ENCODE assay signal across 9 mouse cellular contexts in the genomic region with DNA sequence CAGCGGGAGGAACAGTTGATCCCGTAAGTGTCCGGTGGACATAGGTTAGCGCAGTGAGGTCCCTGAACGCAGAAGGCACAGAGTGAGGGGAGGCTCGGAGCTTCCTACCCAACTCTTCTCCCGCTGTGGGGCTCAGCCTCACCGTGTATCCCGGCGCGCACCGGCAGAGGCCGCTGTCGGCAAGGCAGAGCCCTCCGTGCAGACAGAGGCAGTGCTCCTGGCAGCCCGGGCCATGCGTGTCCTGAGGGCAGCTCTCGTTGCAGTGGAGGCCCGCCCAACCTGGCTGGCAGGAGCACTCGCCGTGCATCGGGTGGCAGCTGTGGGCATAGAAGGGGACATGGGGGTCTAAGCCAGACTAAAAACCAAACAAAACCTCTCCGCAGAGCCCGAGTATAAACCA. TPM values are rescaled to one million over a fixed set of nuclear protein-coding genes. Genes with fewer than 3 reads are reported as not detected.
A peak's percentile ranks its signal among the peaks of the same experiment; 100 is the strongest.
DNase-seq lines count a peak whose midpoint lies in the region; ATAC-seq and TF ChIP-seq lines count a peak whose summit lies in the region.
"Had no signal": no experiment of that assay in that cellular context is flagged by ENCODE, and none has a peak within 500 bp of the region (broad histone marks: within the 10 kb centered on the region; RNA-seq: fewer than 3 reads in every experiment).

No protein-coding gene starts in this region.

- no peaks in the 10 kb centered on the region for H3K27me3 ChIP-seq in embryonic facial prominence, embryonic 11.5 days (ENCODE audit: control insufficient read depth, insufficient read depth, low read length)
- no peaks in the 10 kb centered on the region for H3K27me3 ChIP-seq in heart, adult 2 months (ENCODE audit: control insufficient read depth, insufficient read depth, low read length)
- H3K27me3 ChIP-seq in limb, embryonic 10.5 days (ENCODE audit: low read depth, poor library complexity, severe bottlenecking) = peaks cover 57% of the 10 kb centered on the region
- H3K27me3 ChIP-seq in midbrain, embryonic 12.5 days = peaks cover 55% of the 10 kb centered on the region

- H3K36me3 ChIP-seq in embryonic facial prominence, embryonic 11.5 days (replicated peaks; ENCODE audit: control insufficient read depth, insufficient read depth, low read depth, low read length) = no peaks in the 10 kb centered on the region
- H3K36me3 ChIP-seq in heart, adult 2 months (ENCODE audit: control insufficient read depth, insufficient read depth, low read length) = no peaks in the 10 kb centered on the region
- peaks cover 66% of the 10 kb centered on the region for H3K36me3 ChIP-seq in limb, embryonic 10.5 days
- H3K36me3 ChIP-seq in midbrain, embryonic 12.5 days = no peaks in the 10 kb centered on the region

- no peaks in the 10 kb centered on the region for H3K79me2 ChIP-seq in heart, adult 2 months (replicated peaks; ENCODE audit: control insufficient read depth, insufficient read depth, low read length)

- WGBS in embryonic facial prominence, embryonic 11.5 days = 4% methylated on average over 24 of the region's 24 CpGs
- 16% methylated on average over 24 of the region's 24 CpGs for WGBS in heart, adult 2 months
- 3% methylated on average over 24 of the region's 24 CpGs for WGBS in limb, embryonic 10.5 days
- 4% methylated on average over 24 of the region's 24 CpGs for WGBS in midbrain, embryonic 12.5 days

- no peak overlapping the region for H3K27ac ChIP-seq in embryonic facial prominence, embryonic 11.5 days (replicated peaks; ENCODE audit: low read depth, low read length)
- no peak overlapping the region for H3K27ac ChIP-seq in heart, adult 2 months
- H3K27ac ChIP-seq in limb, embryonic 10.5 days = no peak overlapping the region; the same call in 1 of the 2 replicates
- H3K27ac ChIP-seq in midbrain, embryonic 12.5 days (replicated peaks) = no peak overlapping the region

- no peak for TF ChIP-seq POLR2A in heart, adult 2 months (IDR thresholded peaks at IDR 0.05; ENCODE audit: insufficient read depth, low read depth, low read length)

- peak overlapping the region; percentile 7; the same call in 1 of the 2 replicates for H3K9ac ChIP-seq in embryonic facial prominence, embryonic 11.5 days (replicated peaks; ENCODE audit: low read length)
- no peak overlapping the region for H3K9ac ChIP-seq in heart, adult 2 months (ENCODE audit: low read depth, low read length)
- peak overlapping the region; percentile 47; the same call in 1 of the 2 replicates for H3K9ac ChIP-seq in midbrain, embryonic 12.5 days (replicated peaks)

- peak; percentile 70 for TF ChIP-seq EP300 in heart, adult 2 months (IDR thresholded peaks at IDR 0.05; ENCODE audit: insufficient read depth, low read depth, low read length)

- peak; percentile 95 for DNase-seq in adrenal gland, postnatal 14 days
- peak; percentile 85 for DNase-seq in embryonic facial prominence, embryonic 11.5 days (ENCODE audit: low spot score)
- DNase-seq in heart, adult 2 months = peak; percentile 83 to 91
- DNase-seq in kidney, adult 18-20 months = peak; percentile 89
- DNase-seq in limb, embryonic 10.5 days (ENCODE audit: low spot score) = peak; percentile 92
- DNase-seq in right cerebral cortex, postnatal 4 days = peak; percentile 94
- peak; percentile 76 to 91 for DNase-seq in urinary bladder, postnatal 4 days (ENCODE audit: low spot score in 2 of 2)

- peak; percentile 69 for ATAC-seq in embryonic facial prominence, embryonic 11.5 days (replicated peaks; ENCODE audit: insufficient number of reproducible peaks, low FRiP score, low TSS enrichment, low read depth)
- peak; percentile 84 for ATAC-seq in midbrain, embryonic 12.5 days (ENCODE audit: low FRiP score, low read depth)

- H3K9me3 ChIP-seq in embryonic facial prominence, embryonic 11.5 days (replicated peaks; ENCODE audit: control insufficient read depth, low read length) = no peaks in the 10 kb centered on the region
- H3K9me3 ChIP-seq in limb, embryonic 10.5 days (replicated peaks) = no peaks in the 10 kb centered on the region
- H3K9me3 ChIP-seq in midbrain, embryonic 12.5 days = no peaks in the 10 kb centered on the region

- peak overlapping the region; percentile 24; the same call in 1 of the 2 replicates for H3K4me2 ChIP-seq in embryonic facial prominence, embryonic 11.5 days (ENCODE audit: low read depth, low read length)
- H3K4me2 ChIP-seq in midbrain, embryonic 12.5 days (replicated peaks) = peak overlapping the region; percentile 50

- H3K4me1 ChIP-seq in embryonic facial prominence, embryonic 11.5 days (ENCODE audit: control insufficient read depth, insufficient read depth, low read length) = 0 out of 2 replicates have a peak, but pooled peaks cover 2% of the 10 kb centered on the region
- H3K4me1 ChIP-seq in heart, adult 2 months (ENCODE audit: control insufficient read depth, insufficient read depth, low read length) = peaks cover 2% of the 10 kb centered on the region; the same call in 1 of the 2 replicates
- peaks cover 55% of the 10 kb centered on the region for H3K4me1 ChIP-seq in limb, embryonic 10.5 days
- peaks cover 6% of the 10 kb centered on the region; the same call in 1 of the 2 replicates for H3K4me1 ChIP-seq in midbrain, embryonic 12.5 days

- TF ChIP-seq CTCF in heart, adult 2 months (IDR thresholded peaks at IDR 0.05) = no peak; the same call in 1 of the 2 replicates

- no peak overlapping the region for H3K4me3 ChIP-seq in embryonic facial prominence, embryonic 11.5 days (ENCODE audit: low read depth, low read length)
- H3K4me3 ChIP-seq in heart, adult 2 months = no peak overlapping the region
- H3K4me3 ChIP-seq in limb, embryonic 10.5 days = no peak overlapping the region; the same call in 1 of the 2 replicates
- H3K4me3 ChIP-seq in midbrain, embryonic 12.5 days = peak overlapping the region; percentile 22; the same call in 1 of the 2 replicates
- H3K4me3 ChIP-seq: myocyte had no signal

- intact Hi-C loops in heart, adult 2 months (cut with DNase I) = loop anchor here (1.0 to 5.0 kb wide), 2 partner anchors 13 to 61 kb away; no protein-coding TSS in a partner anchor

RNA-seq across cellular contexts. Expression of a gene that starts 7.5 kb away (rescaled TPM):
- total RNA-seq in adrenal gland, postnatal 14 days (2021) = 0.56 and 0.60 TPM in 2 replicates
- polyA plus RNA-seq in embryonic facial prominence, embryonic 11.5 days (2014; fragmentation: Nextera tagmentation; extraction: Ambion mirVana) = 0.26 TPM in 1 of 2 replicates, not detected in the other
- total RNA-seq in heart, adult 2 months (2021) = under 1 TPM; 0.36 to 0.47 TPM
- 0.26 and 1.1 TPM in 2 replicates for polyA plus RNA-seq in heart, adult 2 months (2012; rRNA removed)
- 0.31 and 0.43 TPM in 2 replicates for polyA plus RNA-seq in limb, embryonic 10.5 days (2016; fragmentation: Nextera tagmentation; extraction: Ambion mirVana)
- 0.62 and 0.73 TPM in 2 replicates for polyA plus RNA-seq in midbrain, embryonic 12.5 days (2016; fragmentation: Nextera tagmentation; extraction: Ambion mirVana)

RNA-seq across cellular contexts. Expression of a gene that starts 39.0 kb away (rescaled TPM):
- 4.3 and 14.4 TPM in 2 replicates for total RNA-seq in adrenal gland, postnatal 14 days (2021)
- polyA plus RNA-seq in embryonic facial prominence, embryonic 11.5 days (2014; fragmentation: Nextera tagmentation; extraction: Ambion mirVana) = 7.4 and 8.1 TPM in 2 replicates
- under 1 TPM; 0.14 to 0.16 TPM for total RNA-seq in heart, adult 2 months (2021)
- 0.38 and 0.57 TPM in 2 replicates for polyA plus RNA-seq in heart, adult 2 months (2012; rRNA removed)
- 0.28 and 0.29 TPM in 2 replicates for polyA plus RNA-seq in limb, embryonic 10.5 days (2016; fragmentation: Nextera tagmentation; extraction: Ambion mirVana)
- 3.0 and 3.9 TPM in 2 replicates for polyA plus RNA-seq in midbrain, embryonic 12.5 days (2016; fragmentation: Nextera tagmentation; extraction: Ambion mirVana)
- polyA plus RNA-seq: myocyte had no signal

RNA-seq across cellular contexts. Expression of a gene that starts 40.8 kb away (rescaled TPM):
- 0.70 and 2.2 TPM in 2 replicates for total RNA-seq in adrenal gland, postnatal 14 days (2021)
- 0.86 and 0.94 TPM in 2 replicates for polyA plus RNA-seq in embryonic facial prominence, embryonic 11.5 days (2014; fragmentation: Nextera tagmentation; extraction: Ambion mirVana)
- total RNA-seq in heart, adult 2 months (2021) = under 1 TPM in 1 of 2 experiments, not detected in 1; 0.05 TPM
- 0.04 TPM in 1 of 2 replicates, not detected in the other for polyA plus RNA-seq in heart, adult 2 months (2012; rRNA removed)
- 0.05 and 0.16 TPM in 2 replicates for polyA plus RNA-seq in limb, embryonic 10.5 days (2016; fragmentation: Nextera tagmentation; extraction: Ambion mirVana)
- 1.2 TPM in 2 replicates for polyA plus RNA-seq in midbrain, embryonic 12.5 days (2016; fragmentation: Nextera tagmentation; extraction: Ambion mirVana)
- polyA plus RNA-seq: myocyte had no signal
